Mouse (Mus musculus) bone marrow, adult 2 months (tissue): ENCODE data around the gene Taar6.

Source experiments
- CTCF ChIP-seq: fragments of 200-500 bp; IDR thresholded peaks from 2 replicates; pipeline ENCODE4 v1.5.1; 2011; ENCODE audit warnings: low read length, control low read depth; ENCODE audit not compliant: control insufficient read depth, insufficient read depth
- POLR2A ChIP-seq: fragments of 200-500 bp; IDR thresholded peaks from 2 replicates; pipeline ENCODE4 v1.6.1; 2011; ENCODE audit warnings: low read depth, mild to moderate bottlenecking, control low read depth, low read length, borderline replicate concordance; ENCODE audit not compliant: control insufficient read depth

- no peak for TF ChIP-seq CTCF
- TF ChIP-seq POLR2A: no peak
Observed at GRCm38 (mm10) chr10:24031347-24031746, 45.9 kb upstream of the Taar6 start.
